Mouse (Mus musculus) liver, embryonic 14.5 days (tissue): Measurements from ENCODE around the gene Kcnj16.

Source experiments
- CTCF ChIP-seq: IDR thresholded peaks from 2 replicates; pipeline ENCODE4 v1.5.1; 2016; ENCODE audit warnings: antibody characterized with exemption, low read depth, control low read depth
- EP300 ChIP-seq: IDR thresholded peaks from 2 replicates; pipeline ENCODE4 v1.6.1; 2016; ENCODE audit warnings: antibody characterized with exemption, low read depth

DNA sequence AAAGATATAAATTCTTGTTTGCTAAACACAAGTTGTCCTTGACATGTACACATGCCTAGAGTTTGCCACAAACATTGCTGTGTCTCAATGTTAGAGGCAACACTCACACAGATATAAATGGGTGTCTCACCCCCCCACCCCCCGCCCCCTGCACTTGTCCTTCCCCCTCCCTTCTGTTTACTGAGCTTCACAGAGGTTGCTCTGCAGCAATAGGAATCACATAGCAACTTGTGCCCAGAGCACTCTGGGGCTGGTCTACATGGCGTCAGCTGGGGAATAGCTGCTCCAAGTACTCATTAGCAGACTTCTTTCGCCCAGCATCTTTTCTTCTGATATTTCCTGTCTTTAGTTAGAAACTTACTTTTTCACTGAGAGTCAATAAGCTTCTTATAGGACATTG lies 100.0 kb downstream of the Kcnj16 start:
- no peak for TF ChIP-seq EP300
- TF ChIP-seq CTCF, result no peak
